24 mouse cellular contexts compared by ENCODE assay signal in the genomic region with DNA sequence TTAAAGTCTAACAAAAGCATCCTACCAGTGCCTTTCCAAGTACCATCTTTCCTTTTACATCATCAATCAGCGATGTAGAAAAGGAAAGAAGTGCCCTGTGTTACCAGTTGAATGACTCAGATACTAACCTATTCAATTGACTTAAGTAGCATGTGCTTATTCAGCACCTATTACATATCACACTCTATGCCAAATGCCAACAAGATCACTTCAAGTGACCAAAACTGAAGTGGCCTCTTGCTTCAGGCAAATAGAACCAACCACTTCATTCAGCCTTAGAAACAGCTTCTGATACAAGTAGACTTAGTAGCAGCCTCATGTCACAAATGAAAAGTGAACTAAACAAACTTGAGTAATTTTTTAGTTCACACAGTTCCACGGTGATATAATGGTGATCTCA.
DNase-seq lines count a peak whose midpoint lies in the region; ATAC-seq and TF ChIP-seq lines count a peak whose summit lies in the region.
"Had no signal": no experiment of that assay in that cellular context is flagged by ENCODE, and none has a peak within 500 bp of the region (broad histone marks: within the 10 kb centered on the region; RNA-seq: fewer than 3 reads in every experiment).

No protein-coding gene starts in this region.

- no peak for TF ChIP-seq CTCF in lung, embryonic 14.5 days (IDR thresholded peaks at IDR 0.05; ENCODE audit: low read depth)
- TF ChIP-seq CTCF in lung, postnatal 0 days (IDR thresholded peaks at IDR 0.05) = no peak

- no peak overlapping the region for H3K9ac ChIP-seq in lung, embryonic 14.5 days
- H3K9ac ChIP-seq in lung, embryonic 16.5 days (ENCODE audit: low read length) = no peak overlapping the region
- no peak overlapping the region for H3K9ac ChIP-seq in lung, postnatal 0 days (replicated peaks; ENCODE audit: low read depth)
- H3K9ac ChIP-seq in forebrain, embryonic 14.5 days (ENCODE audit: low read length) = no peak overlapping the region
- H3K9ac ChIP-seq: embryonic facial prominence, embryonic 13.5 days; embryonic facial prominence, embryonic 15.5 days; forebrain, embryonic 12.5 days; forebrain, embryonic 15.5 days had no signal

- no peaks in the 10 kb centered on the region for H3K27me3 ChIP-seq in lung, embryonic 14.5 days (ENCODE audit: insufficient read depth, low read length)
- no peaks in the 10 kb centered on the region for H3K27me3 ChIP-seq in lung, embryonic 16.5 days (ENCODE audit: control insufficient read depth, insufficient read depth, low read depth, low read length)
- no peaks in the 10 kb centered on the region for H3K27me3 ChIP-seq in lung, postnatal 0 days (replicated peaks; ENCODE audit: insufficient read depth, low read length)
- no peaks in the 10 kb centered on the region for H3K27me3 ChIP-seq in forebrain, embryonic 14.5 days (replicated peaks; ENCODE audit: control insufficient read depth, insufficient read depth, low read length)
- H3K27me3 ChIP-seq: embryonic facial prominence, embryonic 13.5 days; embryonic facial prominence, embryonic 15.5 days; forebrain, embryonic 12.5 days; forebrain, embryonic 15.5 days had no signal

- no peak; the same call in 1 of the 2 replicates for ATAC-seq in lung, embryonic 14.5 days (ENCODE audit: insufficient read depth)
- ATAC-seq in lung, embryonic 16.5 days (ENCODE audit: low read depth) = peak; percentile 76
- peak; percentile 83 for ATAC-seq in lung, postnatal 0 days
- no peak for ATAC-seq in forebrain, embryonic 14.5 days
- ATAC-seq: forebrain, embryonic 15.5 days had no signal

- 59% methylated on average over 2 of the region's 2 CpGs for WGBS in lung, embryonic 14.5 days
- 55% methylated on average over 2 of the region's 2 CpGs for WGBS in lung, embryonic 16.5 days
- 44% methylated on average over 2 of the region's 2 CpGs for WGBS in lung, postnatal 0 days
- 81% methylated on average over 2 of the region's 2 CpGs for WGBS in forebrain, embryonic 14.5 days

- H3K4me2 ChIP-seq in lung, embryonic 14.5 days = no peak overlapping the region
- no peak overlapping the region for H3K4me2 ChIP-seq in lung, embryonic 16.5 days (ENCODE audit: low read depth, low read length)
- H3K4me2 ChIP-seq in lung, postnatal 0 days (replicated peaks; ENCODE audit: low read depth, low read length) = no peak overlapping the region
- no peak overlapping the region for H3K4me2 ChIP-seq in forebrain, embryonic 14.5 days (ENCODE audit: low read length)
- H3K4me2 ChIP-seq: embryonic facial prominence, embryonic 13.5 days; embryonic facial prominence, embryonic 15.5 days; forebrain, embryonic 12.5 days; forebrain, embryonic 15.5 days had no signal

- H3K36me3 ChIP-seq in lung, embryonic 14.5 days (ENCODE audit: insufficient read depth) = no peaks in the 10 kb centered on the region
- no peaks in the 10 kb centered on the region for H3K36me3 ChIP-seq in lung, embryonic 16.5 days (ENCODE audit: control insufficient read depth, insufficient read depth, low read length)
- H3K36me3 ChIP-seq in lung, postnatal 0 days (ENCODE audit: insufficient read depth, low read length) = no peaks in the 10 kb centered on the region
- H3K36me3 ChIP-seq in forebrain, embryonic 14.5 days (ENCODE audit: control insufficient read depth, insufficient read depth, low read length) = no peaks in the 10 kb centered on the region
- H3K36me3 ChIP-seq: embryonic facial prominence, embryonic 13.5 days; embryonic facial prominence, embryonic 15.5 days; forebrain, embryonic 10.5 days; forebrain, embryonic 12.5 days; forebrain, embryonic 15.5 days had no signal

- intact Hi-C loops in heart, postnatal 25 days (cut with DNase I) = no loop called here
- intact Hi-C loops in left cerebral cortex, postnatal 25 days (cut with DNase I) = no loop called here

- peak; percentile 23 for DNase-seq in lung, embryonic 14.5 days
- no peak for DNase-seq in lung, postnatal 14 days
- peak; percentile 85 for DNase-seq in lung, postnatal 0 days (ENCODE audit: low spot score)
- peak; percentile 46 for DNase-seq in lung, postnatal 25 days (ENCODE audit: low spot score)
- DNase-seq in heart, postnatal 25 days (ENCODE audit: low spot score) = no peak
- no peak for DNase-seq in forebrain, embryonic 14.5 days (ENCODE audit: low spot score)
- no peak for DNase-seq in left cerebral cortex, postnatal 25 days (ENCODE audit: low spot score in 2 of 2)
- DNase-seq: adrenal gland, adult 2 months; adrenal gland, postnatal 10 days; adrenal gland, postnatal 25 days; cerebellum, adult 11 months; cerebellum, adult 18-20 months; cerebellum, adult 8-10 months; cerebellum, adult 9-11 months; cerebellum, postnatal 14 days; cerebellum, postnatal 36 days; embryo, embryonic 11 days had no signal

- H3K4me1 ChIP-seq in lung, embryonic 14.5 days (ENCODE audit: insufficient read depth) = no peaks in the 10 kb centered on the region
- no peaks in the 10 kb centered on the region; the same call in 1 of the 2 replicates for H3K4me1 ChIP-seq in lung, embryonic 16.5 days (replicated peaks; ENCODE audit: control insufficient read depth, insufficient read depth, low read length)
- H3K4me1 ChIP-seq in lung, postnatal 0 days (ENCODE audit: insufficient read depth, low read depth, low read length) = no peaks in the 10 kb centered on the region
- no peaks in the 10 kb centered on the region for H3K4me1 ChIP-seq in forebrain, embryonic 14.5 days (ENCODE audit: control insufficient read depth, insufficient read depth, low read length)
- H3K4me1 ChIP-seq: embryonic facial prominence, embryonic 13.5 days; embryonic facial prominence, embryonic 15.5 days; forebrain, embryonic 10.5 days; forebrain, embryonic 12.5 days; forebrain, embryonic 15.5 days had no signal

- H3K4me3 ChIP-seq in lung, embryonic 14.5 days (ENCODE audit: low read depth, low read length) = no peak overlapping the region
- no peak overlapping the region for H3K4me3 ChIP-seq in lung, embryonic 16.5 days (ENCODE audit: low read length)
- H3K4me3 ChIP-seq in lung, postnatal 0 days (ENCODE audit: low read depth, low read length) = no peak overlapping the region
- no peak overlapping the region for H3K4me3 ChIP-seq in forebrain, embryonic 14.5 days (ENCODE audit: low read depth, low read length)
- H3K4me3 ChIP-seq: embryonic facial prominence, embryonic 13.5 days; embryonic facial prominence, embryonic 15.5 days; erythroblast, embryonic 14.5 days; forebrain, embryonic 10.5 days; forebrain, embryonic 12.5 days; forebrain, embryonic 15.5 days had no signal

- no peak overlapping the region for H3K27ac ChIP-seq in lung, embryonic 14.5 days (ENCODE audit: low read depth)
- H3K27ac ChIP-seq in lung, embryonic 16.5 days (ENCODE audit: low read length) = no peak overlapping the region
- no peak overlapping the region for H3K27ac ChIP-seq in lung, postnatal 0 days (ENCODE audit: low read length)
- no peak overlapping the region for H3K27ac ChIP-seq in forebrain, embryonic 14.5 days (ENCODE audit: low read depth, low read length)
- H3K27ac ChIP-seq: embryonic facial prominence, embryonic 13.5 days; embryonic facial prominence, embryonic 15.5 days; forebrain, embryonic 10.5 days; forebrain, embryonic 12.5 days; forebrain, embryonic 15.5 days had no signal

- no peaks in the 10 kb centered on the region for H3K9me3 ChIP-seq in lung, embryonic 14.5 days (ENCODE audit: low read depth, low read length)
- no peaks in the 10 kb centered on the region for H3K9me3 ChIP-seq in lung, embryonic 16.5 days (ENCODE audit: control insufficient read depth, low read length)
- no peaks in the 10 kb centered on the region for H3K9me3 ChIP-seq in lung, postnatal 0 days (ENCODE audit: low read length)
- H3K9me3 ChIP-seq in forebrain, embryonic 14.5 days (replicated peaks; ENCODE audit: control insufficient read depth, low read length) = no peaks in the 10 kb centered on the region
- H3K9me3 ChIP-seq: embryonic facial prominence, embryonic 13.5 days; embryonic facial prominence, embryonic 15.5 days; forebrain, embryonic 10.5 days; forebrain, embryonic 12.5 days; forebrain, embryonic 15.5 days had no signal

- TF ChIP-seq EP300 in lung, postnatal 0 days (IDR thresholded peaks at IDR 0.05) = no peak

Comparison
In these comparisons a context has a peak if more than half of its experiments do, and no peak if none do; other contexts are left out.
1. ATAC-seq: peak in lung, embryonic 16.5 days (single experiment) and lung, postnatal 0 days (single experiment); none in lung, embryonic 14.5 days (single experiment) and forebrain, embryonic 14.5 days (single experiment).
2. DNase-seq: peak in lung, embryonic 14.5 days (single experiment), lung, postnatal 0 days (single experiment) and lung, postnatal 25 days (single experiment); none in lung, postnatal 14 days (single experiment), heart, postnatal 25 days (single experiment), forebrain, embryonic 14.5 days (single experiment) and left cerebral cortex, postnatal 25 days (0 of 2).